Mouse (Mus musculus): ENCODE results near the gene Acvr1. TPM values are rescaled to one million over a fixed set of nuclear protein-coding genes. Genes with fewer than 3 reads are reported as not detected.

Acvr1 gene
- polyA plus RNA-seq, 1 experiment from 2014 or later = 5.2 TPM

GRCm38 (mm10) chr2:58510192-58510591, 56.8 kb downstream of the Acvr1 start:
- H3K27ac ChIP-seq (ENCODE audit: low read length) = no peak overlapping the region
- 60% methylated on average over 8 of the region's 8 CpGs for WGBS
- H3K4me2 ChIP-seq (replicated peaks; ENCODE audit: low read depth, low read length) = no peak overlapping the region
- no peaks in the 10 kb centered on the region for H3K9me3 ChIP-seq (ENCODE audit: low read length)
- ATAC-seq (ENCODE audit: low FRiP score, low TSS enrichment) = no peak
- H3K36me3 ChIP-seq (ENCODE audit: insufficient read depth, low read length) = no peaks in the 10 kb centered on the region
- no peak overlapping the region for H3K9ac ChIP-seq (replicated peaks; ENCODE audit: low read length)
- peaks cover 3% of the 10 kb centered on the region for H3K4me1 ChIP-seq (ENCODE audit: insufficient read depth, low read length)
- H3K27me3 ChIP-seq (ENCODE audit: insufficient read depth, low read length) = no peaks in the 10 kb centered on the region
- H3K4me3 ChIP-seq (ENCODE audit: low read length) = no peak overlapping the region

GRCm38 (mm10) chr2:58505306-58506090, 61.5 kb downstream of the Acvr1 start:
- Histone ChIP-seq H3K4me1 (ENCODE audit: insufficient read depth, low read length) (no peaks in the 10 kb centered on the region), H3K4me3 (ENCODE audit: low read length) (no peak overlapping the region), H3K27ac (ENCODE audit: low read length) (no peak overlapping the region), H3K36me3 (ENCODE audit: insufficient read depth, low read length) (no peaks in the 10 kb centered on the region), H3K9me3 (ENCODE audit: low read length) (no peaks in the 10 kb centered on the region), H3K9ac (replicated peaks; ENCODE audit: low read length) (no peak overlapping the region), H3K27me3 (ENCODE audit: insufficient read depth, low read length) (no peaks in the 10 kb centered on the region), H3K4me2 (replicated peaks; ENCODE audit: low read depth, low read length) (no peak overlapping the region)
- WGBS = 85% methylated on average over 9 of the region's 9 CpGs
- ATAC-seq (ENCODE audit: low FRiP score, low TSS enrichment) = no peak

GRCm38 (mm10) chr2:58496647-58497410, 70.1 kb downstream of the Acvr1 start:
- H3K4me2 ChIP-seq (replicated peaks; ENCODE audit: low read depth, low read length) = no peak overlapping the region
- H3K4me1 ChIP-seq (ENCODE audit: insufficient read depth, low read length) = 0 out of 2 replicates have a peak, but pooled peaks cover 7% of the 10 kb centered on the region
- H3K4me3 ChIP-seq (ENCODE audit: low read length) = no peak overlapping the region
- H3K9me3 ChIP-seq (ENCODE audit: low read length) = no peaks in the 10 kb centered on the region
- no peak overlapping the region for H3K27ac ChIP-seq (ENCODE audit: low read length)
- no peak overlapping the region for H3K9ac ChIP-seq (replicated peaks; ENCODE audit: low read length)
- H3K27me3 ChIP-seq (ENCODE audit: insufficient read depth, low read length) = no peaks in the 10 kb centered on the region
- no peak for ATAC-seq (ENCODE audit: low FRiP score, low TSS enrichment)
- 60% methylated on average over 8 of the region's 8 CpGs for WGBS
- H3K36me3 ChIP-seq (ENCODE audit: insufficient read depth, low read length) = peaks cover 8% of the 10 kb centered on the region; the same call in 1 of the 2 replicates

GRCm38 (mm10) chr2:58495271-58495670, 71.7 kb downstream of the Acvr1 start:
- Histone ChIP-seq H3K27ac (ENCODE audit: low read length) (no peak overlapping the region), H3K4me1 (ENCODE audit: insufficient read depth, low read length) (0 out of 2 replicates have a peak, but pooled peaks cover 7% of the 10 kb centered on the region), H3K9me3 (ENCODE audit: low read length) (peaks cover 4% of the 10 kb centered on the region), H3K27me3 (ENCODE audit: insufficient read depth, low read length) (no peaks in the 10 kb centered on the region), H3K9ac (replicated peaks; ENCODE audit: low read length) (no peak overlapping the region), H3K36me3 (ENCODE audit: insufficient read depth, low read length) (peaks cover 10% of the 10 kb centered on the region; the same call in 1 of the 2 replicates), H3K4me3 (ENCODE audit: low read length) (no peak overlapping the region), H3K4me2 (replicated peaks; ENCODE audit: low read depth, low read length) (no peak overlapping the region)
- WGBS = 96% methylated on average over 3 of the region's 3 CpGs
- ATAC-seq (ENCODE audit: low FRiP score, low TSS enrichment) = no peak

- no peak for ATAC-seq (ENCODE audit: low FRiP score, low TSS enrichment)
- Histone ChIP-seq H3K36me3 (ENCODE audit: insufficient read depth, low read length) (peaks cover 10% of the 10 kb centered on the region; the same call in 1 of the 2 replicates), H3K4me2 (replicated peaks; ENCODE audit: low read depth, low read length) (no peak overlapping the region), H3K9me3 (ENCODE audit: low read length) (peaks cover 4% of the 10 kb centered on the region), H3K9ac (replicated peaks; ENCODE audit: low read length) (no peak overlapping the region), H3K4me1 (ENCODE audit: insufficient read depth, low read length) (0 out of 2 replicates have a peak, but pooled peaks cover 7% of the 10 kb centered on the region), H3K4me3 (ENCODE audit: low read length) (no peak overlapping the region), H3K27ac (ENCODE audit: low read length) (no peak overlapping the region), H3K27me3 (ENCODE audit: insufficient read depth, low read length) (no peaks in the 10 kb centered on the region)
- 85% methylated on average over 18 of the region's 18 CpGs for WGBS
These were observed 73.0 kb downstream of the Acvr1 start for GRCm38 (mm10) chr2:58493685-58494635.

- Histone ChIP-seq H3K9ac (replicated peaks; ENCODE audit: low read length) (no peak overlapping the region), H3K9me3 (ENCODE audit: low read length) (peaks cover 4% of the 10 kb centered on the region), H3K4me1 (ENCODE audit: insufficient read depth, low read length) (peaks cover 18% of the 10 kb centered on the region), H3K27me3 (ENCODE audit: insufficient read depth, low read length) (no peaks in the 10 kb centered on the region), H3K27ac (ENCODE audit: low read length) (no peak overlapping the region), H3K4me2 (replicated peaks; ENCODE audit: low read depth, low read length) (no peak overlapping the region), H3K4me3 (ENCODE audit: low read length) (no peak overlapping the region), H3K36me3 (ENCODE audit: insufficient read depth, low read length) (0 out of 2 replicates have a peak, but pooled peaks cover 2% of the 10 kb centered on the region)
- no peak for ATAC-seq (ENCODE audit: low FRiP score, low TSS enrichment)
- WGBS = 89% methylated on average over 9 of the region's 9 CpGs
These were observed 77.7 kb downstream of the Acvr1 start for GRCm38 (mm10) chr2:58489275-58489674.

GRCm38 (mm10) chr2:58488404-58488803, 78.6 kb downstream of the Acvr1 start:
- Histone ChIP-seq H3K36me3 (ENCODE audit: insufficient read depth, low read length) (0 out of 2 replicates have a peak, but pooled peaks cover 2% of the 10 kb centered on the region), H3K27me3 (ENCODE audit: insufficient read depth, low read length) (no peaks in the 10 kb centered on the region), H3K4me3 (ENCODE audit: low read length) (no peak overlapping the region), H3K27ac (ENCODE audit: low read length) (no peak overlapping the region), H3K4me2 (replicated peaks; ENCODE audit: low read depth, low read length) (no peak overlapping the region), H3K4me1 (ENCODE audit: insufficient read depth, low read length) (peaks cover 18% of the 10 kb centered on the region), H3K9me3 (ENCODE audit: low read length) (peaks cover 4% of the 10 kb centered on the region), H3K9ac (replicated peaks; ENCODE audit: low read length) (no peak overlapping the region)
- ATAC-seq (ENCODE audit: low FRiP score, low TSS enrichment) = no peak
- 84% methylated on average over 8 of the region's 8 CpGs for WGBS

- 73% methylated on average over 3 of the region's 3 CpGs for WGBS
- H3K4me3 ChIP-seq (ENCODE audit: low read length) = no peak overlapping the region
- H3K9me3 ChIP-seq (ENCODE audit: low read length) = peaks cover 4% of the 10 kb centered on the region
- no peaks in the 10 kb centered on the region for H3K27me3 ChIP-seq (ENCODE audit: insufficient read depth, low read length)
- no peak overlapping the region for H3K9ac ChIP-seq (replicated peaks; ENCODE audit: low read length)
- H3K4me2 ChIP-seq (replicated peaks; ENCODE audit: low read depth, low read length) = no peak overlapping the region
- peaks cover 18% of the 10 kb centered on the region for H3K4me1 ChIP-seq (ENCODE audit: insufficient read depth, low read length)
- H3K27ac ChIP-seq (ENCODE audit: low read length) = no peak overlapping the region
- H3K36me3 ChIP-seq (ENCODE audit: insufficient read depth, low read length) = 0 out of 2 replicates have a peak, but pooled peaks cover 2% of the 10 kb centered on the region
- ATAC-seq (ENCODE audit: low FRiP score, low TSS enrichment) = no peak
These were observed 79.7 kb downstream of the Acvr1 start for GRCm38 (mm10) chr2:58487279-58487560.

- Histone ChIP-seq H3K4me2 (replicated peaks; ENCODE audit: low read depth, low read length) (no peak overlapping the region), H3K27ac (ENCODE audit: low read length) (no peak overlapping the region)
- ATAC-seq (ENCODE audit: low FRiP score, low TSS enrichment) = no peak
These were observed 80.3 kb downstream of the Acvr1 start for GRCm38 (mm10) chr2:58486441-58487278.

More at GRCm38 (mm10) chr2:58486441-58487278, 80.3 kb downstream of the Acvr1 start:
- Histone ChIP-seq H3K27me3 (ENCODE audit: insufficient read depth, low read length) (no peaks in the 10 kb centered on the region), H3K9ac (replicated peaks; ENCODE audit: low read length) (no peak overlapping the region), H3K36me3 (ENCODE audit: insufficient read depth, low read length) (0 out of 2 replicates have a peak, but pooled peaks cover 2% of the 10 kb centered on the region), H3K4me3 (ENCODE audit: low read length) (no peak overlapping the region), H3K4me1 (ENCODE audit: insufficient read depth, low read length) (peaks cover 20% of the 10 kb centered on the region), H3K9me3 (ENCODE audit: low read length) (peaks cover 4% of the 10 kb centered on the region)
- WGBS = 56% methylated on average over 14 of the region's 14 CpGs

Data from kidney, embryonic 16.5 days (tissue).